8 mouse cellular contexts compared by ENCODE assay signal in the genomic region with DNA sequence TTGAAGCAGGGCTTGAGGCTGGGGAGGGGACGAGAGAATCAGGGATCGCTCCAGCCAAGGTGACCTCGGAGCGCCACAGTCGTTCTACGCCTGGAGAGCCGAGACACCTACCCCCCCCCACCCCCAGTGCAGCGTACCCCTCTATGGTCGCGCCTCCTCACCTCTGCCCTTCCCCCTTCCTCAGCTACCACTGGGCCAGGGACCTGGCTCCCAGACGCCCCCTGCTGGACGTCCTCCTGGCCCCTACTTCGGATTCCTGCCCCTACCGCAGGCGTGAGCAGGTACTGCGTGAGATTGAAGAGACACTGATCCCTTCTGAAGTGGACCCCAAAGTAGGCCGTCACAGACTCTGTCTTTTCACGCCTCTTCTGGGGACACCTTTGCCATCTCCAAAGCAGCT. TPM values are rescaled to one million over a fixed set of nuclear protein-coding genes. Genes with fewer than 3 reads are reported as not detected.
DNase-seq lines count a peak whose midpoint lies in the region; ATAC-seq lines count a peak whose summit lies in the region.

No protein-coding gene starts in this region.

- ATAC-seq in cerebellum, adult (ENCODE audit: insufficient number of reproducible peaks, low FRiP score, low TSS enrichment): peak; percentile 34; the same call in 1 of the 2 replicates
- peak; percentile 46 for ATAC-seq in forebrain, embryonic 16.5 days
- ATAC-seq in hindbrain, embryonic 11.5 days (ENCODE audit: low FRiP score): peak; percentile 66

- H3K9ac ChIP-seq in forebrain, embryonic 16.5 days (replicated peaks; ENCODE audit: low read depth, low read length): peak overlapping the region; percentile 97
- H3K9ac ChIP-seq in hindbrain, embryonic 11.5 days (ENCODE audit: low read depth, low read length): peak overlapping the region; percentile 81

- H3K4me2 ChIP-seq in forebrain, embryonic 16.5 days (ENCODE audit: low read length): peak overlapping the region; percentile 86
- peak overlapping the region; percentile 94 for H3K4me2 ChIP-seq in hindbrain, embryonic 11.5 days (replicated peaks; ENCODE audit: low read depth, low read length)

- no peaks in the 10 kb centered on the region for H3K27me3 ChIP-seq in forebrain, embryonic 16.5 days (replicated peaks; ENCODE audit: control insufficient read depth, insufficient read depth, low read length)
- H3K27me3 ChIP-seq in hindbrain, embryonic 11.5 days (ENCODE audit: control insufficient read depth, insufficient read depth, low read length): peaks cover 29% of the 10 kb centered on the region

- H3K27ac ChIP-seq in forebrain, embryonic 16.5 days (ENCODE audit: low read length): peak overlapping the region; percentile 97
- peak overlapping the region; percentile 90 for H3K27ac ChIP-seq in hindbrain, embryonic 11.5 days (ENCODE audit: low read depth, low read length)

- DNase-seq in ES-CJ7 (ENCODE audit: low read depth, low spot score): peak; percentile 95
- DNase-seq in hindbrain, embryonic 11.5 days (ENCODE audit: low spot score): peak; percentile 96
- peak; percentile 79 for DNase-seq in layer of hippocampus, postnatal 14 days (ENCODE audit: low spot score in 2 of 2)
- DNase-seq in lung, postnatal 14 days: peak; percentile 90
- DNase-seq in retina, postnatal 1 day: peak; percentile 87
- peak; percentile 81 for DNase-seq in urinary bladder, postnatal 14 days (ENCODE audit: low spot score)

- 0% methylated on average over 18 of the region's 18 CpGs for WGBS in forebrain, embryonic 16.5 days
- WGBS in hindbrain, embryonic 11.5 days: under 1% methylated on average over 17 of the region's 18 CpGs

- H3K4me1 ChIP-seq in forebrain, embryonic 16.5 days (replicated peaks; ENCODE audit: control insufficient read depth, insufficient read depth, low read length): peaks cover 50% of the 10 kb centered on the region
- peaks cover 15% of the 10 kb centered on the region for H3K4me1 ChIP-seq in hindbrain, embryonic 11.5 days (replicated peaks; ENCODE audit: control insufficient read depth, insufficient read depth, low read length)

- H3K36me3 ChIP-seq in forebrain, embryonic 16.5 days (ENCODE audit: control insufficient read depth, insufficient read depth): no peaks in the 10 kb centered on the region
- H3K36me3 ChIP-seq in hindbrain, embryonic 11.5 days (ENCODE audit: control insufficient read depth, insufficient read depth, low read length): no peaks in the 10 kb centered on the region

- H3K9me3 ChIP-seq in forebrain, embryonic 16.5 days (ENCODE audit: control insufficient read depth, low read length): no peaks in the 10 kb centered on the region
- H3K9me3 ChIP-seq in hindbrain, embryonic 11.5 days (ENCODE audit: control insufficient read depth, low read length): no peaks in the 10 kb centered on the region

- H3K4me3 ChIP-seq in forebrain, embryonic 16.5 days (replicated peaks; ENCODE audit: low read length): peak overlapping the region; percentile 85
- H3K4me3 ChIP-seq in hindbrain, embryonic 11.5 days (ENCODE audit: low read depth, low read length): peak overlapping the region; percentile 60

RNA-seq across cellular contexts. Expression of a gene that starts 0.3 kb away (rescaled TPM):
- polyA plus RNA-seq in forebrain, embryonic 16.5 days (2015; fragmentation: Nextera tagmentation; extraction: Ambion mirVana): 7.0 and 9.9 TPM in 2 replicates
- 1.9 and 2.2 TPM in 2 replicates for polyA plus RNA-seq in hindbrain, embryonic 11.5 days (2014; fragmentation: Nextera tagmentation; extraction: Ambion mirVana)
- 100 to 1,000 TPM; 309 to 331 TPM for total RNA-seq in layer of hippocampus, postnatal 14 days (2021)

RNA-seq across cellular contexts. Expression of a gene that starts 53.9 kb away (rescaled TPM):
- 2.1 and 2.6 TPM in 2 replicates for polyA plus RNA-seq in forebrain, embryonic 16.5 days (2015; fragmentation: Nextera tagmentation; extraction: Ambion mirVana)
- 5.7 and 9.1 TPM in 2 replicates for polyA plus RNA-seq in hindbrain, embryonic 11.5 days (2014; fragmentation: Nextera tagmentation; extraction: Ambion mirVana)
- 10 to 100 TPM; 12.1 to 13.5 TPM for total RNA-seq in layer of hippocampus, postnatal 14 days (2021)

Comparison
In these comparisons a context has a peak if more than half of its experiments do, and no peak if none do; other contexts are left out.
1. Peak in every context shown above with its lines: DNase-seq, ATAC-seq, H3K4me3 ChIP-seq and H3K27ac ChIP-seq.